ENCODE assay signal across 11 mouse cellular contexts in the genomic region with DNA sequence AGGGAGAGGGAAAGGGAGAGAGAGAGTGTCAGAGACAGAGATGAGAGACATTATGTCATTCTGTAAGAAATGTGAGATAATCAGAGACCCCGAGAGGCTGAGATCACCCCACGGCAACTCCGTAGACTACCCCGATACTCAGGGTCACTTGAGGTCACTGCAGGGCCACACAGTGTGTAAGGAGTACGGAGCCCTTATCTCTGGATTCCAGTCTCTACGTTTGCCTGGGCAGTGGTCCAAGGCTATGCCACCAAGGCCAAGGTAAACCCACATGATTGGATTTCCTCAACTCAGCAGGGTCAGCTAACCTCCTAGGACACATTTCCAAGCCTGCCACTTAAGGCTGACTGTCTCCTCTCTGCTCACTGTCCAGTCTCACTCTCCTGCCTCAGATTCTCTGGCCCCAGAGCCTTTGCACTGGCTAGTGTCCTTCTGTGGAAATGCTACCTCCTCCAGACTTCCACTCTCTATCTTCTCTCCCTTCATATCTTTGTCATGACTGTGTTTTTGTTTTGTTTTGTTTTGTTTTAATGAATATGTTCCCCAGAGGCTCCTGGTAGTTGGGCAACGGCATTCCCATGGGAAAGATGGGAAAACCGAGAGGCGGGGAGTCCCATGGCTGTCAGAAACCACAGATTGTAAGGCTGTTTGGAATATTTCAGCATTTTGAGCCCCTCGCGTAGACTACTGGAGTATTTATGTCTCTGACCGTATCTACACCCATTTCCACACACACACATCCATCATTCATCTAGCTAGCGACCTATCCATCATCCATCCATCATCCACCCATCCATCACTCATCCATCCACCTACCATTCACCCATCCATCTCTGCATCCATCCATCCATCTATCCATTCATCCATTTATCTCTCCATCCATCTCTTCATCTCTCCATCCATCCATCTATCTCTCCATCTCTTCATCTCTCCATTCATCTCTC. TPM values are rescaled to one million over a fixed set of nuclear protein-coding genes. Genes with fewer than 3 reads are reported as not detected.
DNase-seq lines count a peak whose midpoint lies in the region; ATAC-seq and TF ChIP-seq lines count a peak whose summit lies in the region.
"Had no signal": no experiment of that assay in that cellular context is flagged by ENCODE, and none has a peak within 500 bp of the region (broad histone marks: within the 10 kb centered on the region; RNA-seq: fewer than 3 reads in every experiment).

No protein-coding gene starts in this region.

- peaks cover 98% of the 10 kb centered on the region for H3K4me1 ChIP-seq in G1E (ENCODE audit: insufficient read depth, low read depth, low read length)
- H3K4me1 ChIP-seq in heart, embryonic 16.5 days (ENCODE audit: control insufficient read depth, insufficient read depth, low read length), result peaks cover 36% of the 10 kb centered on the region
- H3K4me1 ChIP-seq in midbrain, embryonic 14.5 days (ENCODE audit: control insufficient read depth, insufficient read depth, low read length), result peaks cover 16% of the 10 kb centered on the region; the same call in 1 of the 2 replicates

- no peak overlapping the region for H3K4me2 ChIP-seq in heart, embryonic 16.5 days (ENCODE audit: low read depth, low read length)
- H3K4me2 ChIP-seq in midbrain, embryonic 14.5 days (ENCODE audit: low read length), result no peak overlapping the region
- H3K4me2 ChIP-seq: embryonic facial prominence, embryonic 13.5 days; lung, embryonic 14.5 days had no signal

- H3K9ac ChIP-seq in heart, embryonic 16.5 days (ENCODE audit: low read length), result no peak overlapping the region
- no peak overlapping the region for H3K9ac ChIP-seq in midbrain, embryonic 14.5 days (replicated peaks; ENCODE audit: low read length)
- H3K9ac ChIP-seq: embryonic facial prominence, embryonic 13.5 days; lung, embryonic 14.5 days had no signal

- ATAC-seq in G1E (ENCODE audit: extremely low read depth, insufficient number of reproducible peaks, low FRiP score, poor library complexity, severe bottlenecking), result peak; percentile 19; the same call in 1 of the 2 replicates
- peak; percentile 70 for ATAC-seq in heart, embryonic 16.5 days (replicated peaks; ENCODE audit: extremely low read depth, insufficient read depth, low FRiP score)
- no peak for ATAC-seq in midbrain, embryonic 14.5 days (ENCODE audit: low FRiP score, low TSS enrichment)

- H3K36me3 ChIP-seq in G1E (replicated peaks), result peaks cover 99% of the 10 kb centered on the region
- H3K36me3 ChIP-seq in heart, embryonic 16.5 days (ENCODE audit: control insufficient read depth, insufficient read depth), result no peaks in the 10 kb centered on the region
- no peaks in the 10 kb centered on the region for H3K36me3 ChIP-seq in midbrain, embryonic 14.5 days (ENCODE audit: control insufficient read depth, insufficient read depth, low read length)
- H3K36me3 ChIP-seq: embryonic facial prominence, embryonic 13.5 days had no signal

- 0 out of 2 replicates have a peak overlapping the region, but pooled peaks have one; percentile 4 for H3K4me3 ChIP-seq in G1E (ENCODE audit: low read depth, low read length)
- H3K4me3 ChIP-seq in heart, embryonic 16.5 days (ENCODE audit: low read length), result no peak overlapping the region
- H3K4me3 ChIP-seq in midbrain, embryonic 14.5 days (replicated peaks; ENCODE audit: low read depth, low read length), result no peak overlapping the region
- H3K4me3 ChIP-seq: embryonic facial prominence, embryonic 13.5 days had no signal

- DNase-seq in G1E (ENCODE audit: low spot score), result no peak
- peak; percentile 94 to 97 for DNase-seq in adrenal gland, adult (ENCODE audit: inconsistent age in 2 of 2, low spot score in 1 of 2)
- DNase-seq in lung, postnatal 14 days, result peak; percentile 87
- DNase-seq in c-Kit-positive CD71-positive TER-119-positive erythroid progenitor cells, embryonic 14.5 days (ENCODE audit: low spot score), result no peak
- DNase-seq in left cerebral cortex, adult 11 months (ENCODE audit: low spot score), result no peak
- no peak for DNase-seq in midbrain, embryonic 14.5 days
- DNase-seq: lung, embryonic 14.5 days; retina, postnatal 1 day had no signal

- H3K9me3 ChIP-seq in G1E (replicated peaks), result no peaks in the 10 kb centered on the region
- H3K9me3 ChIP-seq in heart, embryonic 16.5 days (replicated peaks; ENCODE audit: control insufficient read depth, low read length), result no peaks in the 10 kb centered on the region
- no peaks in the 10 kb centered on the region for H3K9me3 ChIP-seq in midbrain, embryonic 14.5 days (ENCODE audit: control insufficient read depth, low read length)
- H3K9me3 ChIP-seq: embryonic facial prominence, embryonic 13.5 days had no signal

- H3K27me3 ChIP-seq in G1E (ENCODE audit: insufficient read depth, low read length), result no peaks in the 10 kb centered on the region
- no peaks in the 10 kb centered on the region for H3K27me3 ChIP-seq in heart, embryonic 16.5 days (ENCODE audit: control insufficient read depth, insufficient read depth, low read length)
- H3K27me3 ChIP-seq in midbrain, embryonic 14.5 days (ENCODE audit: control insufficient read depth, insufficient read depth, low read length), result no peaks in the 10 kb centered on the region
- H3K27me3 ChIP-seq: embryonic facial prominence, embryonic 13.5 days had no signal

- 43% methylated on average over 13 of the region's 13 CpGs for WGBS in heart, embryonic 16.5 days
- 85% methylated on average over 13 of the region's 13 CpGs for WGBS in midbrain, embryonic 14.5 days

- no peak overlapping the region for H3K27ac ChIP-seq in heart, embryonic 16.5 days (ENCODE audit: low read length)
- no peak overlapping the region for H3K27ac ChIP-seq in midbrain, embryonic 14.5 days (replicated peaks; ENCODE audit: low read depth, low read length)

- no peak for TF ChIP-seq CTCF in G1E (IDR thresholded peaks at IDR 0.05; ENCODE audit: low read depth, low read length)

RNA-seq across cellular contexts. Expression of a gene that starts 33.8 kb away (rescaled TPM):
- total RNA-seq in G1E (2014; fragmentation: Nextera tagmentation) (not detected in 2 replicates), G1E (2017) (0.11 TPM in 1 of 2 replicates, not detected in the other)
- polyA plus RNA-seq in G1E (2012), result not detected in 2 replicates
- polyA plus RNA-seq in heart, embryonic 16.5 days (2015; fragmentation: Nextera tagmentation; extraction: Ambion mirVana), result not detected in 2 replicates
- not detected in 2 replicates for polyA plus RNA-seq in midbrain, embryonic 14.5 days (2014; fragmentation: Nextera tagmentation; extraction: Ambion mirVana)
- polyA plus RNA-seq: embryonic facial prominence, embryonic 13.5 days; intestine, embryonic 14.5 days; lung, embryonic 14.5 days had no signal

RNA-seq across cellular contexts. Expression of a gene that starts 42.6 kb away (rescaled TPM):
- total RNA-seq in G1E (2014; fragmentation: Nextera tagmentation) (99.0 and 106 TPM in 2 replicates), G1E (2017) (18.8 and 19.9 TPM in 2 replicates)
- 287 TPM in 2 replicates for polyA plus RNA-seq in G1E (2012)
- 4.6 and 4.8 TPM in 2 replicates for polyA plus RNA-seq in heart, embryonic 16.5 days (2015; fragmentation: Nextera tagmentation; extraction: Ambion mirVana)
- 25.2 and 28.7 TPM in 2 replicates for polyA plus RNA-seq in midbrain, embryonic 14.5 days (2014; fragmentation: Nextera tagmentation; extraction: Ambion mirVana)

RNA-seq across cellular contexts. Expression of a gene that starts 44.9 kb away (rescaled TPM):
- 19.5 and 31.8 TPM in 2 replicates for total RNA-seq in G1E (2014; fragmentation: Nextera tagmentation)
- total RNA-seq in G1E (2017), result 32.2 and 40.4 TPM in 2 replicates
- polyA plus RNA-seq in G1E (2012), result 0.43 and 0.75 TPM in 2 replicates
- 58.2 and 60.1 TPM in 2 replicates for polyA plus RNA-seq in heart, embryonic 16.5 days (2015; fragmentation: Nextera tagmentation; extraction: Ambion mirVana)
- polyA plus RNA-seq in midbrain, embryonic 14.5 days (2014; fragmentation: Nextera tagmentation; extraction: Ambion mirVana), result 107 and 158 TPM in 2 replicates

RNA-seq across cellular contexts. Expression of a gene that starts 45.1 kb away (rescaled TPM):
- 5.0 and 6.0 TPM in 2 replicates for total RNA-seq in G1E (2014; fragmentation: Nextera tagmentation)
- 7.6 and 7.9 TPM in 2 replicates for total RNA-seq in G1E (2017)
- 2.9 and 3.0 TPM in 2 replicates for polyA plus RNA-seq in G1E (2012)
- polyA plus RNA-seq in heart, embryonic 16.5 days (2015; fragmentation: Nextera tagmentation; extraction: Ambion mirVana), result 10.0 and 10.4 TPM in 2 replicates
- polyA plus RNA-seq in midbrain, embryonic 14.5 days (2014; fragmentation: Nextera tagmentation; extraction: Ambion mirVana), result 5.5 and 6.3 TPM in 2 replicates

Comparison
In these comparisons a context has a peak if more than half of its experiments do, and no peak if none do; other contexts are left out.
1. DNase-seq: peak in adrenal gland, adult (2 of 2) and lung, postnatal 14 days (single experiment); none in G1E (single experiment), c-Kit-positive CD71-positive TER-119-positive erythroid progenitor cells, embryonic 14.5 days (single experiment), left cerebral cortex, adult 11 months (single experiment) and midbrain, embryonic 14.5 days (single experiment).
2. RNA of a gene that starts 44.9 kb away (polyA plus RNA-seq): 107 to 158 TPM in midbrain, embryonic 14.5 days and 58.2 to 60.1 TPM in heart, embryonic 16.5 days; 0.43 to 0.75 TPM in G1E; every median in the first group is over 10 times any median in the second.